Mouse (Mus musculus) bone marrow macrophage, adult 2 months (primary cell): ENCODE measurements around the gene Ripor2.

Experiments used
- CTCF ChIP-seq: IDR thresholded peaks from 2 replicates; pipeline ENCODE4 v1.5.1; 2012; ENCODE audit warnings: low read depth, mild to moderate bottlenecking, low read length, moderate library complexity
- POLR2A ChIP-seq: IDR thresholded peaks from 2 replicates; pipeline ENCODE4 v1.6.1; 2012; ENCODE audit warnings: mild to moderate bottlenecking, low read depth, low read length, borderline replicate concordance

GRCm38 (mm10) chr13:24649099-24649498, 67.1 kb downstream of the Ripor2 start:
- no peak for TF ChIP-seq POLR2A
- no peak for TF ChIP-seq CTCF
